Mouse (Mus musculus) layer of hippocampus, adult 11-12 months (tissue): ENCODE results near the gene Aldh5a1.

Experiments used
- DNase-seq: peaks from one replicate; pipeline ENCODE4 v3.0.0; 2022; ENCODE audit warnings: low spot score

Aldh5a1 gene

DNA sequence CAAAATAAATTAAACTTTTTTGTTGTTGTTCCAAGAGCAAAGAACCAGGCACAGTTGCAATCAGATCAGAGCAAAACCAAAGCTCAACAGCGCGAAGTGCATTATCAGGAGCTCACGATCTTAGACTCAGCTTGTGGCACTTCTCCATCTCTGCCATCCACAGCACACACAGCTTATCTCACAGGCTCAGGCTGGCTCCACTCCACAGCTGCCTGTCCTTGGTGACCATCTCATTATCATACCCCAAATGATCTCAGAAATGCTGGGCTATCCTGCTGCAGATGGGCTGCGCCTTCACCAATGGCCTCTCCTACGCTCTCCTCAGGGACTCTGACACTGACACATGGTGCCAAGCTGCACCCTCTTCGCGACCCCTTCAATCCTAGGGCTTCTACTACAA is 4.3 kb downstream of the Aldh5a1 start:
- no peak for DNase-seq

DNA sequence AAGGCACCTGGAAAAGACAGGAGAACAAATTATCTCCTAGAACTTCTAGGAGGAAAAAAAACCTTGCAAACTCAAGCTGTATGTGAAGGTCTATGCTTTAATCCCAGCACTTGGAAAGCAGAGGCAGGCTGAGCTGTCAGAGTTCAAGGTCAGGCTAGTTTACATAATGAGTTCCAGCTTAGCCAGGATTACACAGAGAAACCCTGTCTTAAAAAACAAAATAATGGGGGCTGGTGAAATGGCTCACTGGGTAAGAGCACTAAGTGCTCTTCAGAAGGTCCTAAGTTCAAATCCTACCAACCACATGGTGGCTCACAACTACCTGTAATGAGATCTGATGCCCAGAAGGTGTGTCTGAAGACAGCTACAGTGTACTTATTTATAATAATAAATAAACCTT is 6.9 kb downstream of the Aldh5a1 start:
- DNase-seq = no peak

DNA sequence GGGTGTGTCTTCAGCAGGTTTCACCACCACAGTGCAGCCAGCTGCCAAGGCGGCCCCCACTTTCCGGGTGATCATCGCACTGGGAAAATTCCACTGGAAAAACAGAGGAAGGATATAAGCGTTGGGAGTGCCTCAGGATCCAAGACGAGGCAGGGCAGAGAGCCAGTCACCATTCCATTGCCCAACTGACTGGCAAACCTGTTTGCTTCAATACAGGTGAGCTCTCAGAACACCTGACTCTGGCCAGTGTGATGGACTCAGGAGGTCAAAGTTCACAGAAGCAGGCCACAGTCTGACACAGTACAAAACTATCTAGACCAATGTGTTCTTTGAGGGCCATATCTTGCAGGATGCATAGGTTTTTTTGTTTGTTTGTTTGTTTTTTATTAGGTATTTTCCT is 13.5 kb downstream of the Aldh5a1 start:
- no peak for DNase-seq

DNA sequence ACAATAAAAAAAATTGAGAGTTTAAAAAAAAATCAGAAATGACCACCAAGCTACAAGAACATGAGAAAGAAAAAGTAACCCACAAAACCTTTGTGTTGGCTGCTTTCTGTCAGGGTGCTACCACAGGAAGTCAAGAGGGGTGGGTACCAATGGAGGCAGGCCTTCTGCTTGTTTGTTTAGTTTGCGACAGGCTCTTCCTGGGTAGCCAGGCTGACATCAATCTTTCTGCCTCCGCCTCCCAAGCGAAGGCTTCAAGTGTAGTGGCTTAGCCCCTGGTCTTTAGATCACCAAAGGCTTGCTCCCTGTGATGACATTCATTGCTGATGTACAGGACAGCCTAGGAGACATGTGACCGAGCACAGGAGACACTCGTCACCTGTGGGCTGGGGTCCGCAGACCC is 16.2 kb downstream of the Aldh5a1 start:
- no peak for DNase-seq

DNA sequence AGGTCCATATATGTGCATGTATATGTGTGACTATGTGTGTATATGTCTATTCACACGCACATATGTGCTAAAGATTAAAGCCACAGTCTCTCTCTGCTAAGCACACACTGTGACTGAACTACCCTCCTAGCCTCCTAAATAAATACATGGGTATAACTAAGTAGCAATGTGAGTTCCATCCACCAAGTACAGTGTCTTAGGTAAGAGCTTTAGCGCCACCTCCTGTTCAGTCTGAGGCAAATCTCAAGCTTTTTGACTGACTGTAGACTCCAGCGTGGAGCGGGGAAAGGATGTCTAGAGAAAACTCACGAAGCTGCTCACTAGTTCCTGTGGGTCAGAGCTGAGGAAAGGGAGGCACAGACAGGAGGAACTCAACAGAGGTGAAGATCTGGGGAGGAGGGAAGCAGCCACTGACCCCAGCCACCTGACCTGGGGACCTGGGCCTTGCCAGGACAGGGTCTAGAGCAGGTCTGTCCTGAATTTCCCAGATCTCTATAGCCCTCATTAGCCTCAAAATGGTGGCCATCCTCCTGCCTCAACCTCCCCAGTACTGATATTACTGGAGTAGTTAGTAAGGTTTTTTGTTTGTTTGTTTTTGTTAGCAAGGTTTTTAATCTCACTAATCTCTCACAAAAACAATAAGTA is 17.0 kb downstream of the Aldh5a1 start:
- no peak for DNase-seq

DNA sequence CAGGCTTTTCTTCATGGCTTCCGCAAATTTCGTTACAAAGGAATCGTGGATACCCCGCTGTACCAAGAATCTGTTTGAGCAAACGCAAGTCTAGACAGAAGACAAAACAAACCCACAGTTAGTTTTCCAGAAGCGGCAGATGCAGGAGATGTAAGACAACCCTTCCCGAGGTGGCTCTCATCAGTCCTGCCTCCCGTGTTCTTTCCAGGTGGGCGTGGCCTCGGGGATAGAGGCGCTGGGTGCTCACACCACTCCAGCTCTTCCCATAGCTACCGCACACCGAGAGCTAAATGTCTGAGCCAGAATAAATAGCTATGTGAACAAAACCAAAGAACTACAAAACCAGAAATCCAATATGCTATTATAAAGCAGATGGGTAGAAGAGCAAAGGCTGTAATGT is 21.6 kb downstream of the Aldh5a1 start:
- no peak for DNase-seq

DNA sequence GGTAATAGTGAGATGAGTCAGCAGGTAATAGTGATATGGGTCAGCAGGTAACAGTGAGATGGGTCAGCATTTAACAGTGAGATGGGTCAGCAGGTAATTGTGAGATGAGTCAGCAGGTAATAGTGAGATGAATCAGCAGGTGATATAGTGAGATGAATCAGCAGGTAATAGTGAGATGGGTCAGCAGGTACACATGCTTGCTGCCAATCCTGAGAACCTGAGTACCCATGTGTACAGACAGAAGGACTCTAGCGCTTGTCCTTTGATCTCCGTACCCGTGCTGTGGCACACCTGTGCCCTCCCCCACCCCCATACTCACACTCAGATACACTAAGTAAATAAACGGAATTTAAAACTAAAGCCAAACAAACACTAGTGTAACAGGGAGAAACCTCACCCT is 22.5 kb downstream of the Aldh5a1 start:
- DNase-seq = no peak

DNA sequence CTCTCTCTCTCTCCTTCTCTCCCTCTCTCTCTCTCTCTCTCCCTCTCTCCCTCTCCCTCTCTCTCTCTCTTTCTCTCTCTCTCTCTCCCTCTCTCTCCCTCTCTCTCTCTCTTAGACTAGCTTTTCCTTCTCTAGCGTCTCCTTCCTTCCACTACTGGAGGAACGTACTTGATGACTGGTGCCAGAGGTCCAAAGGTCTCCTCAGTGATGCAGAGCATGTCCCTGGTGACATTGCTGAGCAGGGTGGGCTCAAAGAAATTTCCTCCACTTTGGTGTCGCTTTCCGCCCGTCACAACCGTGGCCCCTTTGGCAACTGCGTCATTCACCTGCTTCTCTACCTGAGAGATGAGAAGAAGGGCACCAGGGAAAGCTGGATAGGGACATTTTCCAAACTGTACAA is 23.9 kb downstream of the Aldh5a1 start:
- no peak for DNase-seq

DNA sequence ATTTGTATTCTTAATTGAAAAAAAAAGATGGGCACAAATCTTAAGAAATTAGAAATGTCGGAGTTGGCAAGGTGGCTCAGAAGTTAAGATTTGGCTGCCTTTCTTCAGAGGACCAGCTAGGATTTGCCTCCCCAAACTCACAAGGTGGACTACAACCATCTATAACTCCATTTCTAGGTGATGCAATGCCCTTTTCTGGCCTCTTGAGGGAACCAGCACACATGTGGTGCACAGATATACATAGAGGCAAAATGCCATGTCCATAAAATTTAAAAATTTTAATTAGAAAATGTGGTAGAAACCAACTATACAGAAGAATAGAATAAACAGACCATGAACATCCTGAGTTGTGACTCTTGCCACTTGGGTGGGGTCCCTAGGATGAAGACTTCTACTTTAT is 28.3 kb downstream of the Aldh5a1 start:
- DNase-seq = no peak

DNA sequence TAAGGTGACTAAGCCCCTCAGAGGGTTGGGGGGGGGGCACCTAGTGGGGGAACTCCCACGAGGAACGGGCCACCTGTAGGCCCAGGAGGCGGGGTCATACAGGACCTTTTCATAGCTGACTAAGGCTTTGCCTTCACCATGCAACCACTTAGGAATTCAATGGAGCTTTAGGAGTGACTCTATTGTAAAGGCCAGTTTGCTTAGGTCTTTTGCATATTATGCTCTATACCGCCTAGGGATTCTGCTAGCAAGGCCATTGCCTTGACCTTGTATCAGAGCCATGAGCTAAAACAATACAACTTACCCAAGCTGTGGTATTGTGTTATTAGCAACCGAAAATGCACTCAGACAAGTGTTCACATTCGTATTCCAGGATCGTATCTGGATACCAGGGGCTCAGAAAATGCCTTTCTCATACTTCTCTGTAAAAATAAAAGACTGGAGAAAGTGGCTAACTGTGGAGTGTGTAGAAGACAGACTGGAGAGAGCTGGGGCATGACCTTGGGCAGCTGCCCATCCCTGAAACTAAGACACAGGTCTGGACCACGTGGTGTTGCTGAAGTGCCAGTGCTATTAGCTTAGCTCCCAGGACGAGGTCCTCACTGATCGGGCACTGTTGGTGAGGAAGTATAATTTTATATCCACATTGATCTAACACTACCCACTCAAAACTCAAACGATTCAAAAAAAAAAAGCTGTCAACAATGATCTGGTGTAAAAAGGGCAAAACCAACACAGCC is 30.5 kb downstream of the Aldh5a1 start:
- no peak for DNase-seq

DNA sequence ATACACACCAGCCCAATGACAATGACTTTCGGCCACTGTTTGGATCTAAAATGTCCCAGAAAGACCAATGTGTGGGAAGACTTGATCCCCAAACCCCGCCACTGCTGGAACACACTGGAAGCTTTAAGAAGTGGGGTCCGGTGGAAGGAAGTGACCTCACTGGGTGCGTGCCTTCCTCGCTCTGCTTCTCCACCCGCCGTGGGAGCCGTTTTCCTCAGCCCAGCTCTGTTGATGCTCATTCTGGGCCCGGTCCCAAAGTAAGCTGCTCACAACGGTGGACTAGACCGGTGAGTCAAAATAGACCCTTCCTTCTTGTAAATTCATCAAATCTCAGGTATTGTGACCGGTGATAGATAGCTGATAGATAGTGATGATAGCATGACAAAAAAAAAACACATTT is 32.0 kb downstream of the Aldh5a1 start:
- no peak for DNase-seq

DNA sequence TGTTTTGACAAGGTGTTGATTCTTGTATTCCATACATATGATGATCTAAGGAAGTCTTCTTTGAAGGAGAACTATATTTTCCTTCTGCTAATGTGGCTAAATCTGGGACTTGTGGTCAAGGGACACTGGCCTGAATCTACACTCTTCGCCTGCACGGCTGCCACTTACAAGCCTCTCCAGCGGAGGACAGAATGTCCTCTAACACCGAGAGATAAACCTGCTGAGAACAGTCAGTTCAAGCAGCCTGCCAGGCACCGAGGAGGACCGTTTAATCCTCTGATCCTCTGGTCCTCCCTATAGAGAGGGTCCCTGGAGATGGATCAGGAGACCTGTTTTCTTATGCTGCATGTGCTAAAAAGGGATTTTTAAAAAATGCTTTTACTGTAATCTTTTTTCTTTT is 34.0 kb downstream of the Aldh5a1 start:
- DNase-seq = no peak

DNA sequence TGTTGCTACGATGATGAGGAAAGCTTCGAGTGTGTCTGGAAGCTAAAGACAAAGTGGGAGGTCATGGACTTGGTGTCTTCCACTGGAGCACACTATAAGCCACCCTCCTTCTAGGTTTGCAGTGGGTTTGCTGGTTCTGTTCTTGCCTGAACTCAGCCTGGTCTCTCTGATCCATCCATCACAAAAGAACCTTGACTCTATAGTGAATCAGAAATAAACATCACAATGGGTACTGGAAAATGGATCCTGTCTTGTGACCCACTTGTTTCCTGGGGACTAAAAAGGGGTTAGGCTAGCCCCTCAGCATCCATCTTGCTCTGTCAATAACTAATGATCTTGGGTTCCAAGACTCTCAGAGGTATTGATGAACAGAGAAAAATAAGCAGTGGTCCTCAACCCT is 35.5 kb downstream of the Aldh5a1 start:
- DNase-seq = no peak

DNA sequence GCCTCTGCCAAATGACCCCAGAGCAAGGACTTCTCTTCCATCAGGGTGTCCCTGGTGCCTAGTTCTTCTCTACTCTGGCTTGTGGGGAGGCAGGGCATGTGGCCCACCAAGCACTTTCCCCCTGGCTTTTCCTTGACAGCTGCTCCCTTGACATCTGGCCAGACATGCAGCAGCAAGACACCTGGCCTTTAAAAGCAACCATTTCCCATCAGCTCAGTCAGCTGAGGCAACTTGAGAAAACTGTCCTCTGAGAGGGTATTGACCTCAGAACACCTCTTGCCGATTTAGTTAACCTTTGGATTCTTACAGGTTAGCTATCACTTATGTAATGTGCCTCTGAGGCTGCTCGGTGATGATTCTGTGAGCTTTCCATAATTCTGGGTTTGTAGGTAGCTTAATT is 43.6 kb downstream of the Aldh5a1 start:
- DNase-seq = no peak

DNA sequence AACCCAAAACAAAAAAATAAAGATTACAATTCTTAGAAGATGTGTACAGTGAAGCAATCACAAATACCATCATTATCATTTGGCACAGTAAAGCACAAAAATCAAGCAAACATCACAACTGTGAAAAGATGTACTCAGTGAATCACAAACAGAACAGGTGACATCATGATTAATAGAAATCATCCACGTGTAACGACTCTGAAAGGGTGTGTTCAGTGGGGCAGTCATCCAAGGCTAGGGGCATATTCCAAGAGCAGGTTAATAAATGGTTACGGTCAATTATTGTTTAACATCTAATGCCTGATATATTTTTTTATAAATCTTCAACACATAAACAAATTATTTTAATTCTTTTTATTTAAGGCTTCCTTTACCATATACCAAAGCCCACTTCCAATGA is 44.9 kb downstream of the Aldh5a1 start:
- DNase-seq = no peak

DNA sequence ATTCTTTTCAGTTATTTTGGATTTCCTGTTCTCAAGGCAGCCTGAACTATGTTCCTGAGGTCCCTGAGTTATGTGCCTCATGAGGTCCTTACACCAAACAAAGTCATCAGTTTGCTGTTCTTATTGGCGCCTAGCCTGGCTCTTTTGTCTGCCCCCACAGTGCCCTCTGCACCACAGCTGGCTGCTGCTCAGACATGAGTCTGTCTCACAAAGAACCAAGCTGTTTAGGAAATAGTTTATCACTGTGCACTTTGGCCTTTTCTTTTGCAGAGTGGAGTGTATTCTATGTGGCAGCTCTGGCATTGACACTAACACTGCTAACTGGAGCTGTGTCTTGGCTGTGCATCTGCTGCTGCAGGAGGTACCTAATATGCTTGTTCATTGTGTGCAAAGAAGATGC is 47.9 kb downstream of the Aldh5a1 start:
- DNase-seq = no peak

DNA sequence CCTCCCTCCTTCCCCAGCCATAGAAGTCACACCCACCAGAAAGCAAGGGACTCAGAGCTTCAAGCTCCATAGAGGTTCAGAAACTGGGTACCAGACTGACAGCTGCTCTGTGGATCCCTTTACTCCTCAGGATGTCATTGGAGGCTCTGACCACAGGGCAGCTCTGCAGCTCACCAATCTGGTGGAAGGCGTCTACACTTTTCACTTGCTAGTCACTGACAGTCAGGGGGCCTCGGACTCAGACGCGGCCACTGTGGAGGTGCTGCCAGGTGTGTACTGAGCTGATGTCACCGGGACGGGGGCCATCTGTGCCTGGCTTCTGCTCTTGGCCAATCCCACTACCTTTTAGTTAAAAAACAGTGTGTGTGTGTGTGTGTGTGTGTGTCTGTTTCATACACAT is 55.0 kb downstream of the Aldh5a1 start:
- no peak for DNase-seq

DNA sequence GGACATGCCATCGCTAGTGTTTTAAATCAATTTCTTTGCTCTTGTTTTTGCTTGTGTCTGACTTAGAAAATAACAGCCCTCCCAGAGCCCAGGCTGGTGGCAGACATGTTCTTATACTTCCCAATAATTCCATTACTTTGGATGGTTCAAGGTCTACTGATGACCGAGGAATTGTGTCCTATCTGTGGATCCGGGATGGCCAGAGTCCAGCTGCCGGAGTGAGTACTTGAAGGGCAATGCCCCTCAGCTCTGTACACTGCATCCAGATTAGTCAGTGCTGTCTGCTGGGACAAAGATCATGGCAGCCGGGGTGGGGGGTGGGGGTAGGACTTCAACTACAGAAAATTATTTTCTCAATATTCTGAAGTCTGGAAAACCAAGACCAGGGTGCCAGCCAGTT is 56.8 kb downstream of the Aldh5a1 start:
- no peak for DNase-seq

DNA sequence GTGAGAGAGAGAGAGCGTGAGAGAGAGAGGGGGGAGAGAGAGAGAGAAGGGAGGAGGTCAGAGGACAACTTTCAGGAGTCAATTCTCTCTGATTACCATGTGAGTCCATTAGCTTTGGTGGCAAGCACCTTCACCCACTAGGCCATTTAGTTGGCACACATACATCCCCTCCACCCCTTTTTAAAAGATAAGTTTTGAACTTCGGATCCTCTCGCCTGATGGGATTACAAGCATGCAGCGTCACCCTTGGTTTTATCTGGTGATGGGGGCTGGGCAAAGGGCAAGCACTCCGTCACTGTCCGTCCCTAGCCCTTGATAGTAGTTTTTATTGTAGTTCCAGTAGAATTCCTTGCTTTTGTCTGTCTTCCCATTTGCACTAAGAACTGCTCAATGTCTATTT is 57.3 kb downstream of the Aldh5a1 start:
- DNase-seq = no peak

DNA sequence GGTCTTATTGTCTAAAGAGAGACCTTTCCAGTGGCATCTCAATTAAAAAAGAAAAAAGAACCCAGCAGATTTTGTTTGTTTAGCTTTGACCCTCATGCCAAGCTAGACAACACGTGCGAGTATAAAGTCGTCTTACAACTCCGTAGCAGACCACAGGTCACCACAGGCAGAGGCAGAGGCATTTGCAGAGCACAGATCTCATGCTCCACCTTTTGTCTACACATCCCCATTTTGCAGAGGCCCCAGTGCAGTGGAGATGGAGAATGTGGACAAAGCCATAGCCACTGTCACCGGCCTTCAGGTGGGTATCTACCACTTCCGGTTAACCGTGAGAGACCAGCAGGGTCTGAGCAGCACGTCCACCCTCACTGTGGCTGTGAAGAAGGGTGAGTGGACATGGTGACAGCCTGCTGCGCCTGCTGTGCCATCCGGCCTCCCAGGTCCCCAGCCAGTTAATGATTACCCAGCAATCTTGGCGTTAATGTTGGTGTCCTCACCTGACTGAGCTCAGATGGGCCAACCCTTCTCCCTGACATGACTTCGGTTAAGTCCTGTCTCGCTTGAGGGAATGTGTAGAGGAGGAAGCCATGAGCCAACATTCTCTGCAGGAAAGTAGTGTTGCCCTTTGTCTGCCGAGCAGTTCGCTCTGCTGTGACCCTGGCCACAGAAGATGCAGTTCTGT is 58.0 kb downstream of the Aldh5a1 start:
- DNase-seq = no peak

DNA sequence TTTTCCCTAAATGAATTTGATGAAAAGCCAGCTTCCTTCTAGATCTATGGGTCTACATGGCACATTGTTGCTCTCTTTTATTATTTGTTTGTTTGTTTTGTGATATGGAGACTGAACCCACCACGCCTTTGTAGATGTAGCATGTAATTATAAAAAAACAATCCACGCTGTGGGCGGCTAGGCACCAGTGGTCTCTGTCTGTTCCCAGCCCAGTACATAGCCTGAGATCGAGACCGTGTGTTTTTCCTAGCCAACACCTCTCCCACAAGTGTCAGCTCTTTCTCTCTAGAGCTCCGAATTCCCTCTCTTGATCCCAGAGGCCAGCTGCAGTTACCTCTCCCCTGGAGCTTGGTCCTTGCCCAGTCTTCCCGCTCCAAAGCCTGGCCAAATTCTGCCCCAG is 69.2 kb downstream of the Aldh5a1 start:
- no peak for DNase-seq

DNA sequence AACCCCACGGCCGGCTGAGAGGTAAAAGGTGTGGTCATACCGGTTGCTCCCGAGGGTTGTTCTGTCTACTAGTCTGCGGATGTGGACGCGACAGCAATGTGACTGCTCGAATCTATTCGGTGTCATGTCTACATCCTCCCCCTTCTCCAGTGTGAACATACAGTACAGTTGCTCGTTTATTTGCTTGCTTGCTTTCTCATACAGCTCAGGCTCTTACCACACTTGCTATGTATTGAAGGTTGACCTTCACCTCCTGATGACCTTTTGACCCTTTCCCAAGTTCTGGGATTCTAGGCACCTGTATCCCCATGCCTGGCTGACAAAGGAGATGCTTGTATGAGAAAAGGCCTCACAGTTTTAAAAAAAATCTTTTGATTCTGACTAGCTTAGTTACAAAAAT is 69.7 kb downstream of the Aldh5a1 start:
- DNase-seq = no peak
